Mouse (Mus musculus) midbrain, postnatal 0 days (tissue): ENCODE measurements around the gene B3gat3. TPM values are rescaled to one million over a fixed set of nuclear protein-coding genes. Genes with fewer than 3 reads are reported as not detected.
A peak's percentile ranks its signal among the peaks of the same experiment; 100 is the strongest.

Experiments used
- ATAC-seq: fragments of 200-750 bp; cut with Nextera tagmentation; 2 replicates; pipeline ENCODE4 v1.8.0; 2017; ENCODE audit warnings: moderate number of reproducible peaks, mild to moderate bottlenecking, moderate TSS enrichment, moderate library complexity; ENCODE audit not compliant: low FRiP score
- DNase-seq: peaks from one replicate; pipeline ENCODE4 v3.0.0-alpha.2; 2015; ENCODE audit warnings: low spot score
- H3K27ac ChIP-seq: fragments of 300-500 bp; sonication (generic); 2 replicates; pipeline ENCODE4 v1.5.1; 2014; ENCODE audit warnings: low read depth, mild to moderate bottlenecking, low read length, mixed read lengths
- H3K27me3 ChIP-seq: fragments of 300-500 bp; sonication (generic); 2 replicates; pipeline ENCODE4 v1.6.1; 2014; ENCODE audit warnings: low read length, control low read depth, mixed read lengths; ENCODE audit not compliant: insufficient read depth
- H3K36me3 ChIP-seq: fragments of 300-500 bp; sonication (generic); 2 replicates; pipeline ENCODE4 v1.6.1; 2014; ENCODE audit warnings: low read length, control low read depth, mixed read lengths; ENCODE audit not compliant: insufficient read depth
- H3K4me1 ChIP-seq: fragments of 300-500 bp; sonication (generic); 2 replicates; pipeline ENCODE4 v1.6.1; 2014; ENCODE audit warnings: mild to moderate bottlenecking, control low read depth, antibody characterized with exemption, low read length, mixed read lengths; ENCODE audit not compliant: insufficient read depth
- H3K4me2 ChIP-seq: fragments of 300-500 bp; sonication (generic); 2 replicates; pipeline ENCODE4 v1.6.1; 2014; ENCODE audit warnings: low read depth, mild to moderate bottlenecking, low read length, mixed read lengths; ENCODE audit not compliant: poor library complexity, severe bottlenecking
- H3K4me3 ChIP-seq: fragments of 300-500 bp; sonication (generic); 2 replicates; pipeline ENCODE4 v1.5.1; 2014; ENCODE audit warnings: low read depth, mild to moderate bottlenecking, low read length, moderate library complexity
- H3K9ac ChIP-seq: fragments of 300-500 bp; sonication (generic); replicated peaks from 2 replicates; pipeline ENCODE4 v1.6.1; 2014; ENCODE audit warnings: mild to moderate bottlenecking, low read length, moderate library complexity, mixed read lengths; ENCODE audit not compliant: poor library complexity, severe bottlenecking
- H3K9me3 ChIP-seq: fragments of 300-500 bp; sonication (generic); 2 replicates; pipeline ENCODE4 v1.6.1; 2016; ENCODE audit warnings: low read length, control low read depth
- CTCF ChIP-seq: IDR thresholded peaks from 2 replicates; pipeline ENCODE4 v1.5.1; 2016; ENCODE audit warnings: antibody characterized with exemption, mild to moderate bottlenecking
- WGBS: fragments of 180-500 bp; shearing (Covaris S2); extraction: QIAGEN DNeasy Blood & Tissue Kit; methylation state at CpG from one replicate; pipeline ENCODE4 v1.1.7; 2014; 5-methylcytosine and 5-hydroxymethylcytosine counted together
- polyA plus RNA-seq: library from polyadenylated mRNA; unstranded; fragments of >200 nt; fragmentation: Nextera tagmentation; extraction: Ambion mirVana; gene quantifications from 2 replicates; pipeline ENCODE4 v1.2.1, GENCODE M21; 2015
- total RNA-seq: library from RNA; depleted of rRNA; stranded (reverse); fragments of >200 nt; gene quantifications from 2 replicates; pipeline ENCODE4 v1.2.3, GENCODE M21; 2014

Gene B3gat3
- total and polyA plus RNA-seq, 2 experiments from 2014 or later = 95.5 to 111 TPM

GRCm38 (mm10) chr19:8897865-8898495 is 22.2 kb upstream of the B3gat3 start, which contains the start of gene Ganab:
Gene Ganab, plus strand, starts transcription at chr19:8898071.
- Histone ChIP-seq H3K27ac (peak within 1 kb of the TSS; percentile 91), H3K36me3 (peaks cover 5% of the 10 kb centered on the region; the same call in 1 of the 2 replicates), H3K9me3 (no peaks in the 10 kb centered on the region), H3K27me3 (no peaks in the 10 kb centered on the region), H3K4me1 (peaks cover 6% of the 10 kb centered on the region), H3K4me2 (peak within 1 kb of the TSS; percentile 79), H3K4me3 (peak within 1 kb of the TSS; percentile 85), H3K9ac (peak within 1 kb of the TSS; percentile 84)
- ATAC-seq = peak; percentile 99
- peak; percentile 98 for DNase-seq
- under 1% methylated on average over 51 of the region's 53 CpGs for WGBS
- peak; percentile 45 for TF ChIP-seq CTCF

- no peak for ATAC-seq
- 19% methylated on average over 13 of the region's 13 CpGs for WGBS
Measured at GRCm38 (mm10) chr19:8898576-8898975, 21.6 kb upstream of the B3gat3 start.

DNA sequence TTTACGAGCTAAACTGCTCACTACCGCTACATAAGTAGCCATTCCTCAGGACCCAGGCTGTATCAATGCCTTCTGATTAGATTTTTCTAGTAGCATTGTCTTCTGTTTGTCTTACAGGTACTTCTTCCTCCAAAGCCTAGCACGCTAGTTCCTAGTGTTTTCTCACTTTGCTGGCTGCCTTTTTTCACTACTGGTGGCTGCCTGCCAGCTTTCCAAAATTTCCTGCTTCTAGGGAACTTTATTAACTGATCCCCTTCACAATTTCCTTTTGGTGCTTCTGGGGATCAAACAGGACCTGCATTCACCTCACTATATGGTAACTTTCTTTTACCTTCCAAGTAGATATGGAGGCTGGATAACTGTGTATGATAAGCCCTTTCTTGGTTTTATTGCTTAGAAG is 21.1 kb upstream of the B3gat3 start:
- Histone ChIP-seq H3K27ac (no peak overlapping the region), H3K27me3 (no peaks in the 10 kb centered on the region), H3K36me3 (peaks cover 13% of the 10 kb centered on the region), H3K4me2 (peak overlapping the region; percentile 79), H3K4me3 (peak overlapping the region; percentile 85), H3K9me3 (no peaks in the 10 kb centered on the region), H3K4me1 (peaks cover 6% of the 10 kb centered on the region), H3K9ac (no peak overlapping the region; the same call in 1 of the 2 replicates)
- DNase-seq = no peak
- no peak for TF ChIP-seq CTCF
- ATAC-seq = no peak
- 58% methylated on average over 3 of the region's 3 CpGs for WGBS

More at GRCm38 (mm10) chr19:8898576-8898975, 21.6 kb upstream of the B3gat3 start:
- Histone ChIP-seq H3K9ac (peak overlapping the region; percentile 84), H3K4me3 (peak overlapping the region; percentile 85), H3K27me3 (no peaks in the 10 kb centered on the region), H3K4me1 (peaks cover 6% of the 10 kb centered on the region), H3K9me3 (no peaks in the 10 kb centered on the region), H3K27ac (peak overlapping the region; percentile 91), H3K4me2 (peak overlapping the region; percentile 79), H3K36me3 (peaks cover 8% of the 10 kb centered on the region)
- no peak for DNase-seq
- TF ChIP-seq CTCF = no peak

DNA sequence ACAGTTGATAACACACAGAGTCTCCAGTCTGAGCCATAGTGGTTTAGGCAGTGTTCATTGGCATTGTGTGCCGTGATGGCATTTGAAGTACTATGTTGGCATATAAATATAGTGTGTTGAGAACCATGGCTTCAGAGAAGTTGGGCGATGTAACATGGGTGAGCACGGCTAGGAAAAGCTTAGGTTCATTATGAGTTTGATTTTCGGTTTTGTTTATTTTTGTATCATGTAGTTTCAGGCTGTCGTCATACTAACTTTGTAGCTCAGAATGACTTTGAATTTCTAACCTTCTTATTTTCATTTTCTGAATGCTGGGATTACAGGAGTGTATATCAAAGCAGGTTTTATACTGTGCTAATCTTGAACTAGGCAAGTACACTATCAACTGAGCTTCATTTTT is 16.8 kb upstream of the B3gat3 start:
- Histone ChIP-seq H3K27ac (no peak overlapping the region), H3K36me3 (peaks cover 44% of the 10 kb centered on the region), H3K9ac (no peak overlapping the region), H3K4me2 (no peak overlapping the region), H3K4me1 (no peaks in the 10 kb centered on the region; the same call in 1 of the 2 replicates), H3K4me3 (no peak overlapping the region), H3K9me3 (no peaks in the 10 kb centered on the region), H3K27me3 (no peaks in the 10 kb centered on the region)
- 94% methylated on average over 5 of the region's 5 CpGs for WGBS
- ATAC-seq (no peak), DNase-seq (no peak)
- no peak for TF ChIP-seq CTCF

DNA sequence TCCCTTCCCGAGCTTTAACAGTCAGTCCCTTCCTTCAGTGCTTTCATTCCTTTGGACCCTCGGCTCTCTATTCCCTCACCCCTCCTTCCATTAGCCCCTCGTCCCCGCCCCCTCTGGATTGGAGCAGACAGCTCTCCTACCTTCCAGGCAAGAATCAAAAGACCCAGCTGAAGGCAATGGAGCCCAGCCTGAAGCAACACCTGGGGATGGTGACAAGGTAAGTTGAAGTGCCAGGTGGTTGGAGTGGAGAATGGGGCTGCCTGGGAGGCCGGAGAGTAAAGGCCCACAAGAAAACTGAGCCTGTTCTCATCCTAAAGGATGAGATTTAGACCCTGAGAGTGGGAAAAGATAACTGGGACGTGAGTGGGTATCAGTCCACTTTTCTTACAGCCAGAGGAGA is 11.6 kb upstream of the B3gat3 start:
- TF ChIP-seq CTCF = no peak
- WGBS = 91% methylated on average over 6 of the region's 6 CpGs
- DNase-seq (no peak), ATAC-seq (no peak)
- Histone ChIP-seq H3K9me3 (no peaks in the 10 kb centered on the region), H3K27me3 (no peaks in the 10 kb centered on the region), H3K36me3 (peaks cover 87% of the 10 kb centered on the region), H3K4me3 (no peak overlapping the region), H3K4me1 (no peaks in the 10 kb centered on the region), H3K4me2 (no peak overlapping the region), H3K27ac (no peak overlapping the region), H3K9ac (no peak overlapping the region)

DNA sequence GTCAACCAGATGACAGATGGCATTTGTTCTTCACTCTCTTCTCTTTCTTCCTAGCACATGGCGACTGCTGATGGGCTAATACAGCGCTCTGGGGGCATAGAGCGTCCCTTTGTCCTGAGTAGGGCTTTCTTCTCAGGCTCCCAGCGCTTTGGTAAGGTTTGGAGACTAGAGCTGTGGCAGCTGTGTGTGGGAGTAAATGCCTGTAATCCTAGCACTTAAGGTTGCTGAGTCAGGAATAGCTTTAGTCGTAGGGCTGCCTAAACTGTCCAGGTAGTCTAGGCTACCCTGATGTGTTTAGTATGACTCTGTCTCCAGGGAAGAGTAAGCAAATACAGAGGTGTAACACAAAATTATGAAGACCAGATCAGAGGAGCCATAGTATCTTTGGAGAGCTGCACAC is 8.4 kb upstream of the B3gat3 start:
- Histone ChIP-seq H3K4me3 (no peak overlapping the region), H3K4me2 (no peak overlapping the region), H3K27me3 (no peaks in the 10 kb centered on the region), H3K9ac (no peak overlapping the region), H3K9me3 (no peaks in the 10 kb centered on the region), H3K27ac (no peak overlapping the region), H3K4me1 (no peaks in the 10 kb centered on the region), H3K36me3 (peaks cover 90% of the 10 kb centered on the region)
- no peak for ATAC-seq
- no peak for TF ChIP-seq CTCF
- DNase-seq = no peak
- WGBS = 89% methylated on average over 5 of the region's 5 CpGs
